Mouse (Mus musculus) cerebellum, postnatal 10 days (tissue): ENCODE measurements around the gene Ffar4.
A peak's percentile ranks its signal among the peaks of the same experiment; 100 is the strongest.

ENCODE experiments used
- DNase-seq, 2 experiments: peaks; one replicate each; pipeline ENCODE4 v3.0.0; 2021; ENCODE audit warnings: mixed read lengths in 2 of 2

Gene Ffar4

DNA sequence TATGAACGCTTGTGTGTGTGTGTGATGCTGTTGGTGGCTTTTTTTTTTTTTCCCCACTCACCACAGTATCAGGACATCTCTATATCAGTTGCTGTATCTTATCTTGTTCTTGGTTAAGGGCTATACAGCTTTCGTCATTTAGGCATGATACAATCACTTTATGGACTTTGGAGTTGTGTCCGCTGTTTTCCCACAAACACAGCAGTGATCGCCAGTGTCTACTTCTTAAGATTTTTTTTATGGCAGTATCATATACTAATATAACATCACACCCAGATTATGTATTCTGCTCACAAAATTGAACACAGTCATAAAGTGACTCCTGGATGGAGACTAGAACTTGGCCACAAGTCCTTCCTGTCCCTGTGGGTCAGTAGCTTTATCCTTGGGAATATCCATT is 11.0 kb downstream of the Ffar4 start:
- DNase-seq: no peak

DNA sequence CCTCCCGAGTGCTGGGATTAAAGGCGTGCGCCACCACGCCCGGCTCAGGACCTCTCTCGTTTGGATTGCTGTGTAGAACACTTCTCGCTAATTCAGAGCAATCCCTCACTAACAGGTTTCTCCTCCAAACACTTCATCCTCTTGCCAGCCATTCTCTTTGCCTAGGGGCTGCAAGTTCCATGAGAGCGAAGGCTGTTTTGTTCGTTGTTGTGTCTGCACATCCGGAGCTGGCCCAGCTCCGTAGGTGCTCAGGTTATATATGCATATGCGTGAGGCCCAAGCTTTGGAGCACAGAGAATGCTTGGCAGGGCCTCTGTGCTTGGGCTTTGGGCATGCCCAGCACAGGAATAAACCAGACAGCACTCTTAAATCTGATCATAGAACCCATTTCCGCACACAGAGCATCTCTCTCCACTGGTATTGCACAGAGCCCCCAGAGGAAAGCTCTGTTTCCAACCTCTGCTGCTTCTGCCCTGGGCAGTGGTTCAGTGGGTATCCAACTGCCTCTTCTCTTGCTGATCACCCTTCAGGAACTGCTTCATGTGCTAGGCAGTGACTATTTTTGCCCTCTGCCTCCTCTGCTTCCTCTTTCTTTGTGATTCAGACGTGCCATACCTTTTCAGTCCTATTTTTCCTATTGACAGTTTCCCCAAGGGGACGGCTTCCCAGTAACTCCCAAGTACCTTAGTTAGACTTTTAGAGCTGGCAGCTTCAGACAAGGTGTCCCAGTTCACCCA is 12.8 kb downstream of the Ffar4 start:
- no peak for DNase-seq

DNA sequence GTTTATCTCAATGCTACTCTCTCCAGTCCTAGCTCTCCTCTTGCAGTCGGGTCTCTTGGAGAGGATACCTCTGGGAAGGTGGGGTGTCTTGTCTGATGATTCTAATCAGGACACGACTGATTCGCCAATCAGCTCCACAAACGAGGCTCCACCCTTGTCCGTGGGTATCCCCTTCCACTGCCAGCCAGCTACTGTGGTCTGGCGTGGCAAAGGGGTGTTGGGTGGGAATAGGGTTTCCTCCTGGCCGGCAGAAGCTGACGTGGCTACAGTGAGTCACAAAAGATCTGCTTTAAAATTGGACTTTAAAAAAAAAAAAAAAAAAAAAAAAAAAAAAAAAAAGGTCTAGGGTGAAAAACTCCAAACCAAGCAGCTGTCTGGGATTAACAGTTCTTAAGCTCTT is 14.2 kb downstream of the Ffar4 start:
- no peak for DNase-seq

DNA sequence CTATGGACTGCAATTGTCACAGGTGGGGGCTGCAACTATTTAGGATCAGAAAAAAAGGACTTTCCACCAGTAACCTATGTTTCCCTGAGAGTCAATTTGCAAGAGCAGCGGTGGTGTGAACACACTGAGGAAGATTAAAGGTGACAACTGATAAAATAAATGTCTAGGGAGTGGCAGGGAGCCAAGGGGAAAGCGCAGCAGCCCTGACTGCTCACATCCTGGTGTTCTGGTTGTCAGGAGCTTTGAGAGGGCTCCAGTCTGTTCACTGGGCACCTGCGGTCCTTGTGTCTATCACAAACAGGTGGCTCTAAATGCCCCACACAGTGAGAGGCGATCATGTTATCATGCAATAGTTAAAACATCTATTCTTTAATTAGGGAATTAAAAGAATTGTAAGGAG is 15.7 kb downstream of the Ffar4 start:
- no peak for DNase-seq

DNA sequence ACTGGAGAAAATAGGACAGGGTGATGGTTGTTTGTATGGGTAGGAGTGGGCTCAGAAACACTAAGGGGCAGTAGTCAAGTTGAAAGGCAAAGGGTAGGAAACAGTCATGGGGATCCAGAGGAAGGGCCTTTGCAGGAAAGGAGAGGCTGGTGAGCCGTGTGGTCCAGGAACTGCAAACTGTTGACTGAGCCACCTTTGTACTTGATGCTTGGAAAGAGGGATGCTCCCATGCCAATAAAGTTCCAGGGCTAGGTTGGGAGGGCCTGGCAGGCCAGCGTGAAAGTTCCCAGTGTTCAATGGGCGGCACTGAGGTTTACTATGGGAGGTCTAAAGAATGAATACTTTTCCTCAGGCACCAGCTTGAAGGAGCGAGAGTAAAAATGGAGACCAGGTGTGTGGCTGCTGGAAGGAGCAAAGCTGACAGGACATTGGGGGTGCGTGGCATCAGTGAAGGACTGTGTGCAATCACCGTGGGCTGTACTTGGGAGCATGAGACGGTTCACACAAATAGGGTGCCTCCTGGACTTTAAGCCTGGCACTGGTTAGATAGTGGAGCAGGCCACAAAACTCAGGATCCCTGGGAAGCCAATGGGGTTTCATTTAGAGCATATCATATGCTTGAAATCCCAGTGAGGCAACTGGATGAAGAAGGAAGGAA is 18.1 kb downstream of the Ffar4 start:
- no peak for DNase-seq

DNA sequence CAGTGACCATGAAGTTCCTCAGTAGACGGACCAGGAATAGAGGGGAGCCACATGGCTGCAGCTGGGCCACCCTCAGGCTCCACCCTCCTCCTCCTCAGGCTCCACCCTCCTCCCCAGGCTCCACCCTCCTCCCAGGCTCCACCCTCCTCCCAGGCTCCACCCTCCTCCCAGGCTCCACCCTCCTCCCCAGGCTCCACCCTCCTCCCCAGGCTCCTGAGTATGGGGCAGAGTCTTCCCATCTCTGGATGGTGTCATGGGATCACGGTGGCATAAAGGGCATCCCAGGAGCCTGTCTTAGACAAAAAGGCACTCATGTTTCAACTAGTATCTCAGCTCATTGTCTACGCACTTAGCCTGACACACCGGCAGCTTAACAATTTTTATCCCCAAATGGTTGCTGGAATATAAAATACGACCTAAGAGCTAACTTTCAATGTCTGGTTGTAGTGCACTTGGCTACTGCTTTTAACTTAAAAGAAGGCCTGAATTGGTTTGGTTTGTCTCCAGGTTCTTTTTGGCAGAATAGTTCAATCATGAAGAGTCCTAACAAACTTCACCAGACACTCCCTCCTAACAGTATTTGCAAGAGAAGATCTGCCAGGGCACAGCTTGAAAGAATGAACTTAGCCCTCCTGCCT is 23.4 kb downstream of the Ffar4 start:
- no peak for DNase-seq

DNA sequence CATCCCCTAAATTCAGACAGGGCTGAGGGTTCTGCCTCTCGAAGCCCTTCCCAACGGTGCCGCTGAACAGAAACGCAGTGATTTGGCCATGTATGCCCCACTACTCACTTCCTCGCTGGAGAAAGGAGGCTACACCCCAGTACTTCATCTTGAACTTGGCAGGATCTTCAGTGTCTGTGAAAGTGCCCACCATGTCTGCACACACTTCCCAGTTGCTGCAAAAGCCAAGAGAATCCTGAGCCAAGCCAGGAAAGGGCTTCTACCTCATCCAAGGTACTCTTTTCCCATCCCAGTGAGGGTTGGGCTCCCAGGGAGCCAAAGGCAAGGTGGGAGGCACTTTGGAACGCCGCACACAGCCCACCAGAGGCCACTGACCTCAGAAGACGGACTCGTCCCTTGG is 27.1 kb downstream of the Ffar4 start:
- peak in 1 of 2 experiments; percentile 4 for DNase-seq

DNA sequence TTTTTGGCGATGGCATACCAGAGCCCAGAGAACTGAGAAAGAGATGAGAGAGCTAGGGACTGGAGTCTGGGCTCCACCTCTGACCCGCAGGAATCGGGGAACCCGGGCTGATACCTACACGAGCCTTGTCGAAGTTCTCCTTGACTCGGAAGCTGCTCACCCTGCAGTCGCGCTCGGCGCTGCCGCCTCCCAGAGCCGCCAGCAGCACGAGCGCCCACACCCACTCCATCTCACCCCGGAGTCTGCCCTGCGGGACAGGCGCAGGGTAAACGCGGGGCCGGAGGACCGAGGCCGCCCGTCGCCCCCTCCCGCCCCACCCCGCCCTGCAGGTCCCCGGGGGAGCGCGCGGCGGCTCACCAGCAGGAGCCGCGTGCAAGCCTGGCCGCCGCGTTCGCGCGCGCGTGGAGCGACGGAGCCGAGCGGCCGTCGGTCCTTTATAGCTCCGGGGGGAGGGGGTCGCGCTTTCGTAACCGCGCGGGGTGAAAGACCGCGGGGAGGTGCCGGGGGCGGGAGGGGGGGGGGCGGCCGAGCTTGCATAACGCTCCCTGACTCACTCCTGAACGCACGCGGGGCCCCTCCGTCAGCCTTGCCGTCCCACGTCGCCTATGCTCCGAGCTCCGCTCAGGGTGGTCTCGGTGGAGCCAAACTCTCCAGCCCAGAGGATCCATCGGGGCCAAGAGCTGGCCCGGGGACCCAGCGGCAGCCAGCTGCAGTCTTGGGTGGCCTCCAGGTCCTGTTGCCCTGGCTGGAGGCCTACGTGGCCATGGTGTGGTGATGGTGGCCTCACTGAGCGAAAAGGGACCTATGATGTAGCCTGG is 27.7 kb downstream of the Ffar4 start:
- peak; percentile 48 to 57 for DNase-seq

DNA sequence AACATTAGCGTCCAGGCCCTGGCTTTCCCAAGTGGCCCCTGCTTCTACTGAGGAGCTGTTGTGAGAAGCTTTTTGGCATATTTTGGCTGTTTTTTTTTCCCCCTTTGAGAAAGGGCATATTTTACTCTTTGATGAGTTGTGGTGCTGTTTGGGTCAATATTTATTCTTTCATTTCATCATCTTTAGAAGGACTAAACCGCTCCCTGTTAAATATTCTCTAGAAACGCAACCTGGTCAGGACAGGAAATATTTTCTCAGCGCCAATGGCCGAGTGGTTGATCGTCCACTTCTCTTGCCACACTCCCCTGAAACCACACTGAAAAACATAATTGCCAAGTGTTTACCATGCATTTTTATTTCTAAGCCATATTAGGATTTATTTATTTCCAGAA is 28.3 kb downstream of the Ffar4 start, which contains the start of gene Rbp4:
Gene Rbp4, minus strand, starts transcription at position 63 of the 392 bp plus-strand sequence.
- DNase-seq: no peak

DNA sequence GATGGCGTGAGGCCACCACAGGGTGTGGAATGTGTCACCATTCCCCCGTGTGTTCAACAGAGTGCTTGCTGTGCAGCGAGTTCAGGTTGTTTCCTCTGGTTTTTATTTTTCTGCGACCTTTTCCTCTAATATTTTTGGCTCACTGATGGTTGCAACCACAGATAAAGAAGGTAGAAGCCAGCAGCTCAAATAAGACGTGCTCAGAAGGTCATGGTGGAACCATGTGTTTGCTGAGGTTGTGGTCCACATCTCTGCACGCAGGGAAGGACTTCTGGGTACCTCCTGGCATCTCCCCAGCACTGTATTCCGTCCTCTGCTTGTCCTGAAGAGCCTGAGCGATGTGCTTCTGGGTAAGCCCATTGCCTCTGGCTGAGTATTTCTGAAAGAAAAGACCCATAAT is 29.8 kb downstream of the Ffar4 start:
- DNase-seq: no peak

DNA sequence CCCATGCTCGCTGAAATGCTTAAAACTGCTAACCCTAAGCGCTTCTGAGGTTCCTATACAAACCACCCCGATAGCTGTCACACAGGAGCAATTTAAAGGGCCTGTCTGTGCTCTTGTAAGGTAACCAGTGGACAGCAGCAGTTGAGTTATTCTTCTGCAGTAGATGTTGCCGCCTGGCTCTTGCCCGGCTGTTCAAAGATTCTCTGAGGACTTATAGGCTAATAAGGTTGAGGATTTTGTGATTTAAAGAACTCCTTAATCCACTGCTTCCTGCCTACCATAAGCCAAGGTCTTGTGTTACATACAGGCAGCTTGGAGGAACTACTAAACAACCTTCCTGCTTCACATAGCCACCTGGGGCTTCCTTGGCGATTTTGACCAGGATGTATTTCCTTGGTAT is 35.6 kb downstream of the Ffar4 start, which contains the start of gene Pde6c:
Gene Pde6c, plus strand, starts transcription at position 301 of the 400 bp plus-strand sequence.
- no peak for DNase-seq

DNA sequence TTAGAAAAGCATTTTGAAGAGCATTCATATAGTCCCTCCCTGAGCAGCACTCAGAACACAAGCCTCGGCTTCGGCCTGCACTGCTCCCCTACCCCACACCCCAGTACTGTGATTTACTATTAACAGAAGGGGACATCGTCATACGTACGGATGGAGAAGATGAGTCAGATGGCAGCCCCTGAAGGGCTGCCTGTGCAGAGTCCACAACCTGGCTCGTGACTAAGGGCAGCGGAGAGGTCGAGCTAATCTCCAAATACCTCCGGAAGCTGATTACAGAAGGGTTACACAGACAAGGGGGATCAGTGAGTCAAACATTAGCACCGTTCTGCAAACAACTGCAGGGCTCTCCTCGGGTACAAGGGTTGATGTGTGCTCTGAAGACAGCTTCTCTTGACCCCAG is 37.1 kb downstream of the Ffar4 start:
- DNase-seq: no peak

DNA sequence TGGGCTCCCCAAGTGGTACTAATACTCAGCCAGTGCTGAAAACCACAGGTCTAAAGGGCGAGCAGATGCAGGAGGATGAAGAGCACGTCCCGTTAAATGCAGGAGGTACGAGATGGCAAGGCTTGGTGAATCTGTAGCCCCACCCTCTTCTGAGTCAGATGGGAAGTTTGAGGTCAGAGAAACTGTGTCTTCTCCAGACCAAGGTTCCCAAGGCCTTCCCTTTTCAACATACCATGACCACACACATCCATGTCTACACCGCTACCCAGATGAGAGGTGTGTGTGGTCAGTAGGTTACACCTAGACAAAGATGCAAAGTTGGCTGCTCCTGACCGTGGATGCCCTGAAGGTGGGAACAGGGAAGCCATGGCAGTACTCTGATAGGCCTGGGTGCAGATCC is 37.9 kb downstream of the Ffar4 start:
- no peak for DNase-seq

DNA sequence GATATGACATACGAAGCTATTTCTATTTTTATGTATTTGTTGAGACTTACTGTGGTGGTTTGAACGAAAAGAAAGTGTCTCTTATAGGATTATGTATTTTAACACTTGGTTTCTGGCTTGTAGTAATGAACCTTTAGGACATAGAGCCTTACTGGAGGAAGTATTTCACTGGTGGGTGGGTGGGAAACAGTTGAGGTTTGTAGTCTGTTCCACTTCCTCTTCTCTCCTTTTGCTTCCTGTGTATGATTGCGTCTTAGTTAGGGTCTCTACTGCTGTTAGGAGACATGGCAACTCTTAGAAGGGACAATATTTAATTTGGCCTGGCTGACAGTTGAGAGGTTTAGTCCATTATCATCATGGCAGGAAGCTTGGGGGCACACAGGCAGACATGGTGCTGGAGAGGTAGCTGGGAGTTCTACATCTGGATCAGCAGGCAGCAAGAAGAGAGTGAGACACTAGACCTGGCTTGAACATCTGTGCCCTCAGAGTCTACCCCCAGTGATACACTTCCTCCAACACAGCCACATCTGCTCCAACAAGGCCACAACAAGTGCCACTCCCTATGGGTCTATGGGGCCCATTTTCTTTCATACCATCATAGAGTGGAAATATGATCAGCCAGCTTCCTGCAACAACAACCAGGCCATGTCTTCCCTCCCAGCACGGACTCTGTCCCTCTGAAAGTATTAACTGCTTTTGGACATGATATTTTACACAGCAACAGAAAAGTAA is 46.8 kb downstream of the Ffar4 start:
- no peak for DNase-seq

DNA sequence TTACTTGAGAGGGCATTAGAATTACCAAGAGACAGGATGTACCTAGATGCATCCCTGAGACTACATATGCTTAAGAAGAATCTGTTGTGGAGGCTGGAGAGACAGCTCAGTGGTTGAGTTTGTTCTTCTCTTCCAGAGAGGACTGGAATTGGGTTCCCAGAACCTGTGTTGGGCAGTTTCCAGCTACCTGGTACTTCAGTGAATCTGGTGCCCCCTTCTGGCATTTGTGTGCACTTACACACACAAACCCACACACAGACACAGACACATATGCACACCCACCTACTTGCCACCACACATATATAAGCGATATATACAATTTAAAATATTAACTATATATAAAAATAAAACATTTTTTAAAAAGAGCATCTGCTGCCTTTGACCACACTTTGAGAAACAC is 59.4 kb downstream of the Ffar4 start:
- peak in 1 of 2 experiments; percentile 11 for DNase-seq

DNA sequence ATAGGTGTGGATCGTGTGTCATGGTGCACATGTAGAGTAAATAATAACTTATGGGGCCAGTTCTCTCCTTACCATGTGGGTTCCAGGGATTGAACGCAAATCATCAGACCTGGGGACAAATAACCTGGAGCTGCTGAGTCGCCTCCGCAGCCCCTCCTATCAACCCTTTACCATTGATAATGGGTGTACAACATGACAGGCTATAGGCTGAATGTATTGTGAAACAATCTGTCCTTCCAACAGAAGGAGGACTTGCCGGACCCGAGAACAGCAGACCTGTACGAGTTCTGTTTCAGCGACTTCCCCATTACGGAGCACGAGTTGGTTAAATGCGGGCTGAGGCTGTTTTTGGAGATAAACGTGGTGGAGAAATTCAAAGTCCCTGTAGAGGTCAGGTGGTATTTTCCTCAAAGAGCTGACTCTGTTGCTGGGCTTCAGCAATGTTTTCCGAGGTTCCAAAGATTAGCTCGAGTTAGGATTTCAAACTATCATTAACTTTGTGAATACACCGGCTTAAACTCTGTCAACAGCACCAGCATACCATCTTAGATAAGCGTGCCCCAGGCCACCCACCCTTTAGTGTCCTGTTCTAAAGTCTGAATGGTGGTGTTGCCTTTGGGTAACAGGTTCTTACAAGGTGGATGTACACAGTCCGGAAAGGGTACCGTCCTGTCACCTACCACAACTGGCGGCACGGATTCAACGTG is 64.9 kb downstream of the Ffar4 start:
- no peak for DNase-seq
